Mouse (Mus musculus) heart, postnatal 0 days (tissue): Measurements from ENCODE around the gene Vav3. TPM values are rescaled to one million over a fixed set of nuclear protein-coding genes. Genes with fewer than 3 reads are reported as not detected.

ENCODE experiments used
- ATAC-seq: fragments of 200-750 bp; cut with Nextera tagmentation; 2 replicates; pipeline ENCODE4 v1.8.0; 2017; ENCODE audit warnings: low read depth, moderate number of reproducible peaks, moderate library complexity; ENCODE audit not compliant: insufficient read depth
- DNase-seq: peaks from one replicate; pipeline ENCODE4 v3.0.0-alpha.2; 2016; ENCODE audit warnings: low spot score
- H3K27ac ChIP-seq: fragments of 300-500 bp; sonication (generic); 2 replicates; pipeline ENCODE4 v1.5.1; 2014; ENCODE audit warnings: low read depth, mild to moderate bottlenecking
- H3K27me3 ChIP-seq: fragments of 300-500 bp; sonication (generic); 2 replicates; pipeline ENCODE4 v1.6.1; 2014; ENCODE audit warnings: low read length, mixed read lengths; ENCODE audit not compliant: control insufficient read depth, insufficient read depth
- H3K36me3 ChIP-seq: fragments of 300-500 bp; sonication (generic); replicated peaks from 2 replicates; pipeline ENCODE4 v1.6.1; 2014; ENCODE audit warnings: low read length, mixed read lengths; ENCODE audit not compliant: control insufficient read depth, insufficient read depth
- H3K4me1 ChIP-seq: fragments of 300-500 bp; sonication (generic); 2 replicates; pipeline ENCODE4 v1.6.1; 2014; ENCODE audit warnings: antibody characterized with exemption; ENCODE audit not compliant: control insufficient read depth, insufficient read depth
- H3K4me2 ChIP-seq: fragments of 300-500 bp; sonication (generic); 2 replicates; pipeline ENCODE4 v1.6.1; 2014; ENCODE audit warnings: low read depth, mild to moderate bottlenecking, low read length, moderate library complexity
- H3K4me3 ChIP-seq: fragments of 300-500 bp; sonication (generic); 2 replicates; pipeline ENCODE4 v1.5.1; 2014; ENCODE audit warnings: low read depth, low read length
- H3K9ac ChIP-seq: fragments of 300-500 bp; sonication (generic); replicated peaks from 2 replicates; pipeline ENCODE4 v1.6.1; 2014; ENCODE audit warnings: low read depth, low read length, mixed read lengths
- H3K9me3 ChIP-seq: fragments of 300-500 bp; sonication (generic); replicated peaks from 2 replicates; pipeline ENCODE4 v1.6.1; 2016; ENCODE audit warnings: low read length; ENCODE audit not compliant: control insufficient read depth
- CTCF ChIP-seq: IDR thresholded peaks from 2 replicates; pipeline ENCODE4 v1.5.1; 2016; ENCODE audit warnings: antibody characterized with exemption, control low read depth, low read depth
- EP300 ChIP-seq: IDR thresholded peaks from 2 replicates; pipeline ENCODE4 v1.6.1; 2016; ENCODE audit warnings: antibody characterized with exemption, low read depth
- WGBS: fragments of 180-500 bp; shearing (Covaris S2); extraction: QIAGEN DNeasy Blood & Tissue Kit; methylation state at CpG from one replicate; pipeline ENCODE4 v1.1.7; 2014; 5-methylcytosine and 5-hydroxymethylcytosine counted together
- polyA plus RNA-seq: library from polyadenylated mRNA; unstranded; fragments of >200 nt; fragmentation: Nextera tagmentation; extraction: Ambion mirVana; gene quantifications from 2 replicates; pipeline ENCODE4 v1.2.1, GENCODE M21; 2015
- total RNA-seq: library from RNA; depleted of rRNA; stranded (reverse); fragments of >200 nt; gene quantifications from 2 replicates; pipeline ENCODE4 v1.2.3, GENCODE M21; 2014; ENCODE audit warnings: low replicate concordance

Vav3 gene
- total and polyA plus RNA-seq, 2 experiments from 2014 or later = 5.1 to 25.0 TPM

DNA sequence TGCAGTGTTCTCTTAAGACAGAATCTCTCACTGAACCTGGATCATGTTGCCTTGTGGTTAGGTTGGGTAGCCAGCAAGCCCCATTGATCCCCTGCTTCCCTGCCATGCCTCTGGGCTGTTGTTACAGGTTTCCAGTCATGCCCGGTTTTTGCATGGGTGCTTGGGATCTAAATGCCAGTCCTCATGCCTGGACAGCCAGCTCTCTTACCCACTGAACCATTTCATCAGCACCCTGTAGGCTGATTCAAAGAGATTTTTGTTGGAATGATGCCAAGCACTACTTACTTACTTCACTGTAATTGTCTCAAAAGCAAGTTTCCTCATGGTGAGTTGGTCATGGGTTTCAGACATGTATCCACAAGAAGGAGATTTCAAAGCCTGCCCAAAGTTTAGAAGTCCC, 281.9 kb downstream of the Vav3 start:
- Histone ChIP-seq H3K9ac (no peak overlapping the region), H3K27ac (no peak overlapping the region), H3K36me3 (no peaks in the 10 kb centered on the region), H3K9me3 (no peaks in the 10 kb centered on the region), H3K4me2 (no peak overlapping the region), H3K4me3 (no peak overlapping the region), H3K27me3 (no peaks in the 10 kb centered on the region), H3K4me1 (no peaks in the 10 kb centered on the region)
- no peak for TF ChIP-seq EP300
- no peak for TF ChIP-seq CTCF
- 83% methylated on average over 1 of the region's 1 CpGs for WGBS
- DNase-seq (no peak), ATAC-seq (no peak)

DNA sequence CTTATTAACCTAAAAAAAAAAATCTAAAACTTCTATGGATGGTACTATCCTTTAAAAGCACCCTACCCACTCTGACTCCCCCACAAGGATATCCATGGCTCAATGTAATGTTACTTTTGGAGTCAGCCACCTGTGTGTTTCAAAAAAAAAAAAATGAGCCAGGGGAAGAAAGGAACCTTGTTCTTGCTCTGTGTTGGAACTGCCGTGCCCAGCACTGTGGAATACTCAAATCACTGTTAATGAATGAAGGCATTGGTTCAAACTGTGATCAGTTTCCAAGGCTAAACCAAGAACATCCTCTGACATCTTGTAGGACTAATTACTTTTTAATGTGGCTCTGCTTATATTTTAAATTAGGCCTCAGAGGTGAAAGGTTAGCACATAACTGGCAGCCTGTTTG, 282.4 kb downstream of the Vav3 start:
- WGBS = 87% methylated on average over 1 of the region's 1 CpGs
- Histone ChIP-seq H3K4me1 (no peaks in the 10 kb centered on the region), H3K27me3 (no peaks in the 10 kb centered on the region), H3K9me3 (no peaks in the 10 kb centered on the region), H3K4me3 (no peak overlapping the region), H3K36me3 (no peaks in the 10 kb centered on the region), H3K27ac (no peak overlapping the region), H3K4me2 (no peak overlapping the region), H3K9ac (no peak overlapping the region)
- ATAC-seq (no peak), DNase-seq (no peak)
- TF ChIP-seq CTCF (no peak), EP300 (no peak)

DNA sequence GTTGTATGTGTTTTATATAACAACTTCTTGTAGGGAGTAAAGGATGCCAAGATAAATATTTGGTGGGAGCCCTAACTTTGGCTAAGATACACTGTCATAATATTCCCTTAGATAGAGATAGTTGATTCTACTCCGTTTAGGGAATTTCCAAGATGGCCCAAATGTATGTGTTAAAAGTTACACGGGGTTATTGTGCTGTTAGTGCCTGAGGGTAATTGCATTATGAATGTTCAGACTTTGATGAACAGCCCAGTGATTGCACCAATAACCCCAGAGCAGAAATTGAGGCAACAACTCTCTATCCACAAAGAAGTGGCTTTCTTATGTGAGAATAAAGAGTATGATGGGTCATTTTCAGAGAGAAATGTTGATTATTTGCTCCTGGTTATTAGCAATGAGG, 283.3 kb downstream of the Vav3 start:
- ATAC-seq (no peak), DNase-seq (no peak)
- WGBS = 63% methylated on average over 2 of the region's 2 CpGs
- H3K27me3 ChIP-seq = no peaks in the 10 kb centered on the region
- no peaks in the 10 kb centered on the region for H3K9me3 ChIP-seq
- no peaks in the 10 kb centered on the region for H3K36me3 ChIP-seq
- no peak overlapping the region for H3K9ac ChIP-seq
- H3K4me3 ChIP-seq = no peak overlapping the region
- TF ChIP-seq EP300 = no peak
- no peak for TF ChIP-seq CTCF
- H3K27ac ChIP-seq = no peak overlapping the region
- no peaks in the 10 kb centered on the region for H3K4me1 ChIP-seq
- H3K4me2 ChIP-seq = no peak overlapping the region

DNA sequence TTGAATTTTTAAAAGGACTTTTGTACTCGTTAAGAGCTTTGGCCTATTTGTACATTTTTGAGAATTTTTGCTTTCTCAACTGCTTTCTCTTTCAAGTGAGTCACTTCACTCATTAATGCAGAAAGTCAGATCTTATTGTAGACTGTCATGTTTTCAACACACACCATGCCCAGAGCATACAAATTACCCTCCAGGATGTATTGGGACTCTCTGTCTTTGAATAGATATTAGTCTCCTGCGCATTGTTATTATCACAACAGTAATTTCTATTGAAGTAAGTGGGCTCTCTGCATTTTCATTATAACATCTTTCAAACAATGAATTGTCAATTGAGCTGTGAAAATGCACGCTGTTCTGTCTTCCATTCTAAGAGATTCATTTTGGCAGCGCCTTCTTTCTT, 295.6 kb downstream of the Vav3 start:
- Histone ChIP-seq H3K4me2 (no peak overlapping the region), H3K4me3 (no peak overlapping the region), H3K27me3 (no peaks in the 10 kb centered on the region), H3K4me1 (no peaks in the 10 kb centered on the region), H3K36me3 (no peaks in the 10 kb centered on the region), H3K9me3 (no peaks in the 10 kb centered on the region), H3K9ac (no peak overlapping the region), H3K27ac (no peak overlapping the region)
- DNase-seq = no peak
- no peak for ATAC-seq
- TF ChIP-seq EP300 (no peak), CTCF (no peak)
- 81% methylated on average over 4 of the region's 4 CpGs for WGBS

DNA sequence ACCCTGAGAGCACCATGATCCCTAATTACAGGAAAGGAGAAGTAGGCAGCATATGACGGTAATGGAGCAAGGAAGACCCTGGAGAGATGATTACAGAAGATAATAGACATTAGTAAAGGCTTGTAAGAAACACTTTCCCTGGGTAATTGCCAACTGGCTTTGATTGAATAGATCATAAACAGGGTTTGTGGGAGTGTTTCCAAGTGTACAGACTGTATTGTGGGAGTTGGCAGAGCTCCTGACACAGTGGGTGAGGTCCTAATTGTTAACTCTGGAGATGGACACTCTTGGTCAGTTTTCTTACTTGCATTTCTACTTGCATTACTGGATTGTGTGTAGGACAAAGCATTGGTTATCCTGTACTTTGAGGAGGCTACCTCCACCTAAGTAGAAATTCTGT, 298.9 kb downstream of the Vav3 start:
- Histone ChIP-seq H3K27me3 (no peaks in the 10 kb centered on the region), H3K4me2 (no peak overlapping the region), H3K27ac (no peak overlapping the region), H3K9me3 (no peaks in the 10 kb centered on the region), H3K9ac (no peak overlapping the region), H3K4me1 (no peaks in the 10 kb centered on the region), H3K4me3 (no peak overlapping the region), H3K36me3 (no peaks in the 10 kb centered on the region)
- TF ChIP-seq EP300 = no peak
- no peak for TF ChIP-seq CTCF
- DNase-seq (no peak), ATAC-seq (no peak)
- 77% methylated on average over 1 of the region's 1 CpGs for WGBS

DNA sequence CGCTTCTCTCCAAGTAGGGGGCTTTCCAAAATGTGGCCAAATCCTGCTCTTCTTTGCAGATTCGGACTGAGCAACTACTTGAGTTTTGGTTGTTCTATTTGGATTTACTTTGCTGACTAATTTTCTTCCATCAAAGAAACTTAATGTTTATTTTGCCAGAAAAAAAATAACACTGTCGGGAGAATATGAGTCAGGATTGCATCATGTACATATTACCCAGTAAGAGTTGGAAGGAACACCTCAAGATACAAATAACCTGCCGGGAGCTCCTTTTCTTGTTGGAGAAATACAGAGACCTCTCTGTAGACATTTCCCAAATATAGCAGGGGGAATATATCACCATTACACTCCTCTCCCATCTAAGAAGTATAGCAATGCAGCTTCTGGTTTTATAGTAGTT, 300.3 kb downstream of the Vav3 start:
- Histone ChIP-seq H3K27ac (no peak overlapping the region), H3K27me3 (no peaks in the 10 kb centered on the region), H3K9me3 (no peaks in the 10 kb centered on the region), H3K36me3 (no peaks in the 10 kb centered on the region), H3K4me2 (no peak overlapping the region), H3K4me3 (no peak overlapping the region), H3K9ac (no peak overlapping the region), H3K4me1 (no peaks in the 10 kb centered on the region)
- WGBS = 86% methylated on average over 4 of the region's 4 CpGs
- ATAC-seq = no peak
- DNase-seq = no peak
- no peak for TF ChIP-seq EP300
- no peak for TF ChIP-seq CTCF
